Mouse (Mus musculus): ENCODE results near the gene Pdia5. TPM values are rescaled to one million over a fixed set of nuclear protein-coding genes. Genes with fewer than 3 reads are reported as not detected.

The Pdia5 gene
- 1 to 10 TPM; 5.7 to 7.0 TPM for total RNA-seq (2021)

DNA sequence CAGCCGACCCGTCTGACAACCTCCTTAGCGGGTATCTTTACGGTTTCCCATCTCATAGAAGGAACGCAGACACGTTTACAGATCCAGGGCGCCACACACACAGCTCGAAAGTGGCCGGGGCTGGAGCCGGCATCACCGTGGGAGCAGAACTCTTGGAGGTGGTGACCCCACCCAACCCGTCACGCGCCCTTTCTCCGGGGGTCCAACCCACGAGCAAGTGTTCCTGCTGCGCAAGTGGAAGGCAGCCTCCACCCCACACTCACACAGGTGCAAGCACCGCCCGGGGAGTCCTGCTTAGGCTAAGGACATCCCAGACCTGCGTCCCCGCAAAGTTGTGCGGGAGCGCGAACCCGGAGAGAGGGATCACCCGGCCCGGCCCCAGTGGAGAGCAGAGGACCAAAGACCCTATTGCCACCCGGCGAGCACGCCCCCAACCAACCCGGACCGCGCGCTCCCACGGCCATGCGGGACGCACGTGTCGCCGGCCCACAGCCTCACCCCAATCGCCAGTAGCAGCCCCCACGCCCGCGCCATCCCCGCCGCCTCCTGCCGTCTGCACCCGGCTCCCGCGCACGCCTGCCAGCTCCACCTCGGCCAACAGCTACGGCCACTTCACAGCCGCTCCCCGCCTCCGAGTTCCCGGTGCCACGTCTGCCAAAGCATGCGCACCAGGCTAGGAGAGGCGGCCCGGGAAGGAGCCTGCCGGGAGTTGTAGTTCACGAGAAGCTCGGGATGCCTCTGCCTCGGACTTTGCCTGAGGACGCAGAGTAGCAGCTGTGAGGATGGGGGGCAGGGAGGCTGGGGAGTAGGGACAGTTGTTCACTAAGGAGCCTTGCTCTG, at the start of gene Pdia5:
TSS of gene Pdia5 (minus strand) at position 643 of the 840 bp plus-strand sequence.
- peak; percentile 85 for DNase-seq (ENCODE audit: low spot score)
- intact Hi-C loops (cut with DNase I) = loop anchor here (5.0 kb wide), 1 partner anchor 128 kb away; the partner anchor contains the start of gene Sec22a

DNA sequence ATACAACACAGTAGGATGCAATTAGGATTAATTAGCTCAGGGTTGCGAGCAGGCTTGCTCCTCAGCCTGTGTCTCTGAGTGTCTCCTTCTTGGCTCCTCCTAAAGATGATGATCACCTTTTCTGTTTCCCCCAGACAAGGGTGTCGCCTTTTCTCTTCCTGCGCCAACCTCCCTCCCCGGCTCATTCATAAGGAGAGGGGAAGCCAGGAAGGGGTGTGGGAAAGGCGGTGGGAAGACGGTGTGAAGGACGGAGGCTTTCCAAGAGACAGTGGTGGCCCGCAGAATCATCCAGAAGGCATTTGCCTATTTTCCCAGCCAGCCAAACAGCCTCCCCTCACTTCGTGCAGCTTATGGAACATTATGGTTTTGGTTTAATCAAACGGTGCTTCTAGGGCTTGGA, 48.4 kb upstream of the Pdia5 start:
- intact Hi-C loops (cut with DNase I) = no loop called here

DNA sequence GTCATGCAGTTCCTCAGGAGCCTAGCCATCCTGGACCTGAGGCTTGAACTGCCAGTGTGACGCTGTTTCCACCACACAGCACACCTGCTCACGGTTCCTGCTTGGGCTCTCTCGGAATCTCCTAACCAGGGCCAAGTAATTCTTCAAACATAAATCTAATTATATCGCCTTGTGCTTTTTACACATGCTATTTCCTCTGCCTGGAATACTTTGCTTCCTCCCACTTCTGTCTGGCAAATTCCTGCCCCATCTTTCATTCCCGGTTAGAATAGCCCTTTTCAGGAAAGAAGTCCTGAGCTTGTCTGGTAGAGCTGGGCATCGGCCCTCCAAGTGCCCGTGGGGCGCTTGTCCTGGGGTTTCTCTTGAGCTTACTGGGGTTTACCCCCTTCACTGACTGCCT, 47.0 kb upstream of the Pdia5 start:
- intact Hi-C loops (cut with DNase I) = no loop called here
- no peak for DNase-seq (ENCODE audit: low spot score)

More for the DNA sequence above, 48.4 kb upstream of the Pdia5 start:
- DNase-seq (ENCODE audit: low spot score) = no peak

DNA sequence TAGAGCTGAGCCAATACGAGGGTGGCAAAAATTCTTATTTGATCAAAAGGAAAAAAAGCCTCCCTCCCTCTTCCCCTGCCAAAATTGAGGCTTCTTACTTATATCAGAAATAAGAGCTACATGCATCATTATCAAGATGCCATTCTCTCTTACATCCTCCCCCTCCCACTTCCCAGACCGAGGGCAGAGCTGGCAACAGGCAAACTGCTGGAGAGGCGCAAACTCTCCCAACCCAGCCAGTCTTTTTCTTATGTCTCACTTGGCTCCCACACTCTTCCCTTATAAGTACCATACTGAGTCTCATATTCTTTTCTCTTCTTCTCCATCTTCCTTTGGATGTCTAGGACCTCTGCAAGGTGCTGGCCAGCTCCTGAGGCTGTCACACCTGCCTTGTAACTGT, 44.0 kb upstream of the Pdia5 start:
- DNase-seq (ENCODE audit: low spot score) = no peak
- intact Hi-C loops (cut with DNase I) = no loop called here

DNA sequence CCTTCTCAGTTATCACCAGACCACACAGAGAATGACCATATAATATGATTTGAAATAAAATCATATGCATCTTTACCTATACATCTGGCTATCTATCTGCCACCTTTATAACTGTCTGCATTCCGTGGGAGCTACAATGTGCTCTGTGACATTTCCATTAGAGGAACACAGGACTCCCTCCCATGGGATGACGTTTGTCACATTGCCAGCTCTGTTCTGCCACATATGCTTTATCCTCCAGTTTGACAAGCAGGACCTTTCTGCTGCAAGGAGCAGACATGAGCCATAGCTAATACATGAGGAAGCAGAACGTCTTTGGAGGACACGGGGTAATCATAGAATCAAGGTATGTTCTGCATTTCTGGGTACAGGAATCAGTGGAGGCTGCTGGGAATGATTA, 33.5 kb upstream of the Pdia5 start:
- DNase-seq (ENCODE audit: low spot score) = no peak
- intact Hi-C loops (cut with DNase I) = no loop called here

DNA sequence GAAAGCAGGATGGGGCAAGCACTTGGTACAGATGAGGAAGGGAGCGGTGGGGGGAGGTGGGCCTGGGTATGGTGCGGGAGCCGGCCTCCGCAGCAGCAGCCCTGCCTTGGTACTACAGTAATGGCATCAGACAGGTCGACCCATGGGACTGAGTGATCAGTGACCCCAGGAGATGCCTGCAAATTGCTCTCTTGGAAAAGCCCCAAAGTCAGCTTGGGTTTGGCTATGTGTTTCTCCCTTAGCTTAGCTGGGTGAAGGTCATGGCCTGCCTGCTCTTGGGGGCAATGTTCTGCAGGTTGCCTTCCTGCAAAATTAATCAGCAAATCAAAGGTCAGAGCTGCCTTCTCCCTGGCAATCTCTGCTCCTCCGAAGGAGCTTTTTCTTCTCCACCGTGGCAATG, 28.6 kb upstream of the Pdia5 start:
- intact Hi-C loops (cut with DNase I) = no loop called here
- DNase-seq (ENCODE audit: low spot score) = no peak

DNA sequence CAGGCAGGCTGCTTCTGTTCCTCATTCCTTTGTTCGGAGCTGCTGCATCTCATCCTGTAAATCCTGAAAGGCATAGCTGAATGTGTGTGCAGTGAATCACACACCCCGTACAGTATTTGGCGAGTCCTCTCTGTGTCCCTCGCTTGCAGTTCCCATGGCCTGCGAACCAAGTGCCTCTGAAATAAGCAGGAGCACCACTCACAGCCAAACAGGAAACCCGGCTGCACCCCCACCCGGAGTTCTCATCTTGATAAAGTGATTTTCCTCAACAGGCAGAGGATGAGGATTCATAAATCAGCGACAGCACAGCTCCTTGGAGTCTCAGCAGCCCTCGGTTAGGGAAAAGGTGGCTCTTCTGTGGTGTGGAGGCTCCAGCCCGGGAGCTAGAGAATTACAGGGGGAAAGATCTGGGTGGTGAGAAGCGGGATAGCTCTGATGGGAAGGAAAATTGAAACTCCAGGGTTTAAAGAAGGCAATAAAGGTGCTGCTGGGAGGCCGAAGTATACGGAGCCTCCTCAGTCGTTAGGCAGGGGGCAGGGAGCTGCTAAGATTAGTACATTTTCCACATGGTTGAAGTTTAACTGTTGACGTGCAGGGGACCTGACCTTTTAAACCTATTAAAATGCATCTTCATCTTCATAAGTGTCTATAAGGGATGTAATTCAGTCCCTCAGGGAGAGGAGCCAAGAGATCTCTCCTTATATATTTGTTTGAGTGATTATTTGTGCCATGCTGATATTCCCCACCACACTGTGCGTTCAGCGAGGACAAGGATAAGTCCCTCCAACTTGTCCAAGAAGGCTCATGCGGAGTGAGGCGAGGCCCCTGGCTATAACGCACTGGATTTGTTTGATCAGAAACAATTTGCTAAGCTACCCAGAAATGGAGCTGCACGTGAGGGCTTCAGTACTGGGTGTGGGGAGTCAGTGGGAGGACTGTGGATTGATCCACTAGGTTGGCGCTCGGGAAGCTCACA, 27.6 kb upstream of the Pdia5 start:
- no peak for DNase-seq (ENCODE audit: low spot score)
- intact Hi-C loops (cut with DNase I) = no loop called here

DNA sequence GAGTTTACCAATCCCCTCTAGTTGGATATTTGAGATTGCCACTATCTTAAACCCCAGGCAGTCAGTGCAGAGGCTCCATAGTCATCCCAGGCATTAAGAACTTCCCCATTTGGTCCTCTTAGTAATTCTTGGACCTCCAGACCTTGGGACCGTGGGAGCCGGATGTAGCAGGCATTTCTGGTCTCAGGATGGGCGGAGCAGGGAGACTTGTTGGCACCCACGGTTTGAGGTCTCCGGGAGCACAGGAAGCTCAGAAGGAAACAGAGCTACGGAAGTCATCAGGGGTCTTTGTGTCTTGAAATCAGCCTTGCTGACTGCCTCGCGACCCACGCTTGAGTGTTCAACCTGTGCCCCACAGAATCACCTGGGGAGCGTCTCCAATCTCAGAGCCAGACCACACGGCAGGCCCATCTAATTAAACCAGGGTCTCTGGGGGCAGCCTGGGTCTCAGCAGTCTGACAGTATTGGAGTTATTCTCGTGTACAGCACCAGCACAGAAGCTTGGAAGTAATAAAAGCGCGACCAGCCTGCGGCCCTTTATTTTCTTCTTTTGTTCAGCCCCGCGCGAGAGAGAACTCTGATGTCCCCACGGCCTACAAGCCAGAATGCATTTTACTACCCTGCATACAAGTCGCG, 25.4 kb upstream of the Pdia5 start:
- DNase-seq (ENCODE audit: low spot score) = no peak
- intact Hi-C loops (cut with DNase I) = no loop called here

DNA sequence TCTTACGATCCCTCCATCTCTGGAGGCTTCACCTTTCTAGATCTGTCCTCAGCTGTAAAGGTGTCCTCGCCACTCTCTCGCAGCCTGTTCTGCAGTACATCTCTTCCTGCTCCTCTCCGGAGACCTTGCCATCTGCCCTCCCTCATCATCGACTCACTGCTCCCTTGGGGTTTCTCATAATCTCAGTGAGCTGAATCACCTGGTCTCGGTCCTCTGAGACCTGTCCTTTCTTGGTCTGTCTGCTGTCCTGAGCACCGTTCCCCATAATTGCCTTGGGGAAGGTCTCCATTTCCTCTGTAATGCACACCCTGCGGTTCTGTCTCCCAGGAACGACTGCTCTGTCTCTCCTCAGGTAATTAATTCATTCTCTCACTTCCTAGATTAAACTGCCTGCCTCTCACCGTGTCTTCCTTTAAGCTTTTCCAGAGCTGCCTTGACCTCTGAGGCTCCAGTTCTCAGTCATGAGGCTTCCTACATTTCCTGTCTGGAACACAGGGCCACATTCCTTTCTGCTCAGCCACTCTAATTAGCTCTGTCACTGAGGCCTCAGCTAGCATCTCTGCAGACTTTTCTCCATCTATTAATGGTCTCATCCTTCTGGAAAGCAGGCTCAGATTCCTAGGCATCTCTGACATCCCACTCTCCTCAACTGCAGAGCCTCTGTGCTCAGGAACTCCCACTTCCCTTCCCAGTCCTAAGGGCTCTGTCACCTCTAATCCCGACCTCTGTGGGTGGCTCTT, 18.8 kb upstream of the Pdia5 start:
- intact Hi-C loops (cut with DNase I) = no loop called here
- no peak for DNase-seq (ENCODE audit: low spot score)

DNA sequence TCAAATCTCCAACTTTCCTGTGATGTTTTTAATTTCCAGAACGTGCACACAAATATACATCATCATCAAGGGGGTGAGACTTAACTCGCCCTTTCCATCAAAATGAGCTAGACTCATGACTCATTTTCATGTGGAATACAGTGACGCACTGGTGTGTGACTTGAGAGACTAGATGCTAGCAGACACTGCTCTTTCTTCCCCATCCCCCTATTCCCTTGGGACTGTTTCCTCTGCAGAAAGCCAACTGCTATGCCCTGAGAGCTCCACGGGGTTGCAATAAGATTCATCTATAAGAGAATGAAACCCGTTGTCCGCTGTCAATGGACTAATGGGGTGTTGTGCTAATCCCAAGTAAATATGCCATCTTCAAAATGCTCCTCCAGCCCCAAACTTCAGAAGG, 17.9 kb upstream of the Pdia5 start:
- DNase-seq (ENCODE audit: low spot score) = no peak
- intact Hi-C loops (cut with DNase I) = no loop called here

DNA sequence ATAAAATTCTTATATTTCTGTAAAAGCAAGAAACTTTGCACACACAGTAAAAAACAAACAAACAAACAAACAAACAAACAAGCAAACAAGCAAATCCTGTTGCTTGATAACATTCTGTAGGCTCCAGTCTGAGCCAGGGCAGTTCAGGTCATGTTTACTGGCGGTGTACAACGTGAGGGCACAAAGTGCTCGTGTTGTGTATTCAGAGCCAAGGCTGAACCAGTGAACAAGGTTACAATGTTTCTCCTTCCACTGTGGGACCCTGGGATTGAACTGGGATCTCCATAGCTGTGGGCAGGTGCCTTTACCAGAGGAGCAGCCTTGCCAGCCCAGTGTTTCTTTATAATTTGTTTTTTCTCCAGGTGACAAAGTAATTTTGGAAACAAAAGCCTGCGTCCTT, 15.1 kb upstream of the Pdia5 start:
- intact Hi-C loops (cut with DNase I) = no loop called here
- DNase-seq (ENCODE audit: low spot score) = no peak

DNA sequence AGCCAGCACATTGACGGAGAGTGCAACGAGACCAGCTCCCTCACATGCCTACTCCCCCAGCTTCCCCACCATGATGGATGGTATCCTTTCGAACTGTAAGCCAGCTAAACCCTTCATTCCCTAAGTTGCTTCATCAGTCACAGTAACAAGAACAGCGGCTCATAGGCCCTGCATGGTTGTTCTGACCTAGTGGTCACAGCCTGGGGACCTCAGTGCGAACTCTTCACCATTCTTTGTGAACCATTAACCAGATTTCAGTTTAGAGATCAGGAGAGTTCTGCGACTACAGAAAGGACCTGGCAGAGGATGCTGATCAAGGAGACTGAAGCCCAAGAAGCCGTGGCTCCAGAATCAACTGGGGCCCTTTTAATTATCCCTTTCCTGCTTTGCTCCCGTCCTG, 13.6 kb upstream of the Pdia5 start:
- intact Hi-C loops (cut with DNase I) = no loop called here
- DNase-seq (ENCODE audit: low spot score) = no peak

DNA sequence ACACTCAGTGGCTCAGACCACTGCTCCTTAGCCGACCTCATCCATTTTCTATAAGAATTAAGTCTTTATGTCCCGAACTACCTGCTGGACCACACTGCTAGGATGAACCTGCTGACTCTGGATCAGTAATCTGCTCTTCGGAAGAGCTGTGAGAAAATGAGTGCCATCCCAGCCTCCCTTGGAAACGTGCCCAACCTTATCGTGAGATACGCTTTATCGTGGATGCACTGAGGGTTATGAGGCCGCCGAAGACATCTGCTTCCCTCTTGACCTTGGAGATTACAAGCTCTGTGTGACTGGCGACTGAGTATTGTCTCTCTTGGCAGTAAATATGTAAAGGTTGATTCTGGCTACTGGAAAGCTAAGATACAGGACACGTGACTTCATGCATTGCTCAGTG, 11.8 kb upstream of the Pdia5 start:
- intact Hi-C loops (cut with DNase I) = no loop called here
- no peak for DNase-seq (ENCODE audit: low spot score)

DNA sequence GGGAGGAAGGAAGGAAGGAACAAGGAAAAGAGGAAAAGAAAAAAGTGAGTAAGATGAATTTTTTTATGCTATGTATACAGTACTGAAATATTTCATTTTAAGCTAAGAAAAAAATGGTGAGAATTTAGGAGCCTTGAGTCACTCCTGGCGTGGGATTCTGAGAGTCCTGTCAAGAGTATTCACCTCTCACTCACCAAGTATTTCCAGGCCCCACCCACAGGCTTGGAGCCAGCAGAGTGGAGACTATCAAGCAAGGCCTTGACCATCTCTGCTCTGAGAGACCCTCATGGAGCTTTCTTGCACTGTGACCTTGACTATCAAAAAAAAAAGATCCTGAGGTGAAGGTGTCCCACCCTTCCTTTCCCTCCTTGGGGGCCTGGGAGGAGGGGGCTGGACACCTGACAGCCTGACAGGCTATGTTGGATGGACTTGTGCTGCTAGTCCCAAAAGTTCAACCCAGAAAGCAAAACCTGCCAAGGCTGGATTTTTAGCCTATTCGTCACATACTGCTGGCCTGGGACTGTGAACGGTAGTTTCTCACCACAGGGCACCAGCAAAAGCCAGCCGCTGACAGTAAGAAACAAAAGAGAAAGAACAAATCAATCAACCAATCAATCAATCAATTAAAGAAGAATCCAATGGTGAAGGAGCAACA, 10.6 kb upstream of the Pdia5 start:
- intact Hi-C loops (cut with DNase I) = no loop called here
- no peak for DNase-seq (ENCODE audit: low spot score)

DNA sequence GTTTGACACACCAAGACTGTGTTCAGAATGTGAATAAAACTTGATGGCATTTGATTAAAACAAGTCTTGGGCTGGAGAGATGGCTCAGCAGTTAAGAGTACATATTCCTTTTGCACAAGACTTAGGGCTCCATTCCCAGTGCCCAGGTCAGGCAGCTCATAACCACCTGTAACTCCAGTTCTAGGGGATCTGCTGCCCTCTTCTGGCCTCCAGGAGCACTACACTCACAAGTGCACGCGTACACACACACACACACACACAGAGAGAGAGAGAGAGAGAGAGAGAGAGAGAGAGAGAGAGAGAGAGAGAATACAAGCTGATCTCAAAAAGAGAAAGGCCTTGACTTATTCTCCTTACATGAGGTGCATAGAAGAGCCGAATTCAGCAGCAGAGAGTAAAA, 9.7 kb upstream of the Pdia5 start:
- intact Hi-C loops (cut with DNase I) = no loop called here
- no peak for DNase-seq (ENCODE audit: low spot score)

DNA sequence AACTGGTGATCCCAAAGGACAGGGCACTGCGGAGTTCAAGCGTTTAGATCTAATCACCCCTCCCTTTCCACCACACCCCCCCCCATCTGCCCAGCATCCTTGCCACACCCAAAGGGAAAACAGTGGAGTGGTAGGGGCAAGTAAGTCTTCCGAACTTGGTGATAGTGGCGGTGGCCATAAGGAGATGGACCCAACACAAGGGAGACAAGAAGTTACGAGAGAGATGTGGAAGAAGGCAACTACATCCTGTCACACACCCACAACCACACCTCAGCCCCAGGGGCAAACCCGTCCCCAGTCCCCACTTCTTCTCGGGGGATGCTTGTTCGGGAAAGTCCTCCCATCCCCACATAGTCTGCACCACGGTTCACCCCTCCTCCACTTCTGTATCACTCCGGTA, 880 bp downstream of the Pdia5 start:
- intact Hi-C loops (cut with DNase I) = loop anchor here (5.0 kb wide), 1 partner anchor 127 kb away; the partner anchor contains the start of gene Sec22a
- DNase-seq (ENCODE audit: low spot score) = no peak

DNA sequence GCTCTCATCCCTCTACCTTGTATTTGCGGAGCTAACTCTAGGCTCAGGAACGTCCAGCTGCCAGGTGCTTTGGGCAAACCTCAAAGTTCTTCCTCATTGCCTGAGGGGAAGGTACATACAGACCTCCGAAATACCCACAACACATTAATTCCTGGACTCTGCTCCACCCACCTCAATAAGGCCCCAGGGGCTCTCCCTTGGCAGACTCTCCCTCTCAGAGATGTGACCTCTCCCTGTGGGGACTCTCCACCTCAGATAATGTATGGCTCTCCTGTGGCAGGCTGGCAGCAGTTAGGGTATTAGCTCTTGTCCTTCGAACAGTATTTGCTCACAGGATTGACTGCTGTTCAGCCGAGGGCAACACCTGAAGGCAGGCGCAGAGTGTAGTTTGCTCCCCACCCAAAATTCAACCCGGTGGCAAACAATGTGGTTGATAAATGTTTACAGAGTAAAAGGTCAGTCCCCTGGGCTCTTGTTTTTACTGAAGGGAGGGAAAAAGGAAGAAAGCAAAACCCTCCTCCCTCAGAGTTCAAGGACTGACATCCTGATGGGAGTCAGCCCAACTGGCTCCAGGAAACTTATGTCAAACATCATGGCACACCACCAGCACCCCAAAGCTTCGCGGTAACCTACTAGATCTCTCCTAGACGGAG, 1.5 kb downstream of the Pdia5 start:
- no peak for DNase-seq (ENCODE audit: low spot score)
- intact Hi-C loops (cut with DNase I) = no loop called here

DNA sequence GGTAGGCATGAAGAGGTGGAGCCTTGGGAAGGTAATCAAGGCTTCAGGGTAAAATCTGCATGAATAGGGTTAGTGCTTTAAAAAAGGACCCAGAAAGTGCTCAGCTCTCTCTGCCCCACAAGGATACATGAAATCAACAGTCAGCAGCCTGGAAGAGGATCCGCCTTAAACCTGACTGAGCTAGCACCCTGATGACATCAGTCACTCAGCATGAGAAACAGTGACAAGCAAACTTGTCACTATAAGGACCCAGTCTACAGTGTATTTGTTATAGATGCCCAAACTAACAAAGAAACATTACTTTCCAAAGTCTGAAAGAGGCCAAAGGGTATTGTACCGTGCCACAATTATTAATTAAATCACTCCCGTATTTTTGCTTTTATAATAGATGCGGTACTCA, 2.9 kb downstream of the Pdia5 start:
- intact Hi-C loops (cut with DNase I) = no loop called here

DNA sequence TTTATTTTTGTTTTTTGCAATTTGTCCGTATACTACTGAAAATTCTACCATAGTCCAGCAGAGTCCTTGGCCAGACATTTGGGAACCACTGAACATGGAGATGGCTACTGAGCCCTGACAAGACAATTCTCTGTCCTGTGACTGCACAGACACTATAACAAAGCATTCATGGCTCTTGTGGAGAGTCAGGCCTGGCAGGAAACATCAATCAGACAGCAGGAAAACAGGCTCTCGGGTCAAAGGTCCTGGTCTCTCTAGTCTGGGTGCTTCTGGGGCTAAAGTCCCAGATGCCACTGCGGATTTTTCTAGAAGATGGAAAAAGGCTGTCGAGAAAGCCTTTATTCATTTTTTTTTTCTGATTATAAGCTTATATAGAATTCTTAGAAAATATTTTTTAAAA, 3.6 kb downstream of the Pdia5 start:
- no peak for DNase-seq (ENCODE audit: low spot score)
- intact Hi-C loops (cut with DNase I) = no loop called here

More for the DNA sequence above, 2.9 kb downstream of the Pdia5 start:
- DNase-seq (ENCODE audit: low spot score) = no peak
